Mouse (Mus musculus) myocyte (in vitro differentiated cells): ENCODE measurements at regions not wholly inside any gene's neighbourhood (a gene's known extent, or its start where the extent isn't known, plus 50 kb on each side); places are given as distances from the start of the nearest gene placed in this dataset.

Experiments used
- CEBPB ChIP-seq: IDR thresholded peaks from 2 replicates; pipeline ENCODE4 v1.6.1; 2011; ENCODE audit warnings: mild to moderate bottlenecking, moderate library complexity; ENCODE audit not compliant: poor library complexity, insufficient read depth, severe bottlenecking
- E2F4 ChIP-seq: IDR thresholded peaks from one replicate; pipeline ENCODE4 v1.6.1; 2011; ENCODE audit warnings: mild to moderate bottlenecking, control low read depth, moderate library complexity; ENCODE audit not compliant: insufficient read depth
- MAX ChIP-seq: IDR thresholded peaks from one replicate; pipeline ENCODE4 v1.6.1; 2011; ENCODE audit warnings: low read depth, mild to moderate bottlenecking, control low read depth
- MYOD1 ChIP-seq, 3 experiments: IDR thresholded peaks; one replicate each; pipeline ENCODE4 v1.6.1; 2011; ENCODE audit warnings: control low read depth in 2 of 3, low read depth in 2 of 3, mild to moderate bottlenecking in 2 of 3, moderate library complexity in 1 of 3; ENCODE audit not compliant: insufficient read length in 2 of 3, control insufficient read depth in 1 of 3
- MYOG ChIP-seq, 3 experiments: IDR thresholded peaks; one replicate each; pipeline ENCODE4 v1.6.1; 2011; ENCODE audit warnings: control low read depth in 2 of 3, low read depth in 2 of 3, mild to moderate bottlenecking in 2 of 3; ENCODE audit not compliant: insufficient read length in 2 of 3, control insufficient read depth in 1 of 3, insufficient read depth in 1 of 3
- POLR2A ChIP-seq: IDR thresholded peaks from one replicate; pipeline ENCODE4 v1.6.1; 2011; ENCODE audit warnings: low read depth, mild to moderate bottlenecking, control low read depth, moderate library complexity; ENCODE audit not compliant: insufficient read length
- POLR2AphosphoS2 ChIP-seq: IDR thresholded peaks from one replicate; pipeline ENCODE4 v1.6.1; 2011; ENCODE audit warnings: low read depth, control low read depth; ENCODE audit not compliant: insufficient read length
- REST ChIP-seq: IDR thresholded peaks from one replicate; pipeline ENCODE4 v1.6.1; 2011; ENCODE audit warnings: mild to moderate bottlenecking, control low read depth, moderate library complexity; ENCODE audit not compliant: insufficient read depth, insufficient read length
- SRF ChIP-seq: IDR thresholded peaks from one replicate; pipeline ENCODE4 v1.6.1; 2011; ENCODE audit warnings: low read depth; ENCODE audit not compliant: control insufficient read depth, insufficient read length
- TCF12 ChIP-seq: IDR thresholded peaks from one replicate; pipeline ENCODE4 v1.6.1; 2011; ENCODE audit warnings: mild to moderate bottlenecking, control low read depth; ENCODE audit not compliant: poor library complexity, insufficient read depth, severe bottlenecking
- TCF3 ChIP-seq: IDR thresholded peaks from one replicate; pipeline ENCODE4 v1.6.1; 2011; ENCODE audit warnings: low read depth, control low read depth; ENCODE audit not compliant: insufficient read length
- USF1 ChIP-seq: IDR thresholded peaks from one replicate; pipeline ENCODE4 v1.6.1; 2011; ENCODE audit warnings: low read depth, mild to moderate bottlenecking, control low read depth, moderate library complexity

GRCm38 (mm10) chr3:41290535-41291307, 207.9 kb upstream of the Pgrmc2 start:
- TF ChIP-seq POLR2A (no peak), MYOD1 (IDR thresholded peaks at IDR 0.05; ENCODE audit: control insufficient read depth in 1 of 3, insufficient read length in 2 of 3, low read depth in 2 of 3) (no peak), E2F4 (no peak), CEBPB (no peak), USF1 (peak; percentile 41), TCF3 (no peak), TCF12 (no peak), POLR2AphosphoS2 (no peak), REST (no peak), MYOG (IDR thresholded peaks at IDR 0.05; ENCODE audit: control insufficient read depth in 1 of 3, insufficient read depth in 1 of 3, insufficient read length in 2 of 3, low read depth in 2 of 3) (no peak), MAX (no peak), SRF (no peak)
